Mouse (Mus musculus) myocyte (in vitro differentiated cells): ENCODE results near the gene Slc29a4.

Experiments
- CEBPB ChIP-seq: IDR thresholded peaks from 2 replicates; pipeline ENCODE4 v1.6.1; 2011; ENCODE audit warnings: mild to moderate bottlenecking, moderate library complexity; ENCODE audit not compliant: poor library complexity, insufficient read depth, severe bottlenecking
- MAX ChIP-seq: IDR thresholded peaks from one replicate; pipeline ENCODE4 v1.6.1; 2011; ENCODE audit warnings: low read depth, mild to moderate bottlenecking, control low read depth
- MYOG ChIP-seq, 3 experiments: IDR thresholded peaks; one replicate each; pipeline ENCODE4 v1.6.1; 2011; ENCODE audit warnings: control low read depth in 2 of 3, low read depth in 2 of 3, mild to moderate bottlenecking in 2 of 3; ENCODE audit not compliant: insufficient read length in 2 of 3, control insufficient read depth in 1 of 3, insufficient read depth in 1 of 3
- POLR2A ChIP-seq: IDR thresholded peaks from one replicate; pipeline ENCODE4 v1.6.1; 2011; ENCODE audit warnings: low read depth, mild to moderate bottlenecking, control low read depth, moderate library complexity; ENCODE audit not compliant: insufficient read length
- POLR2AphosphoS2 ChIP-seq: IDR thresholded peaks from one replicate; pipeline ENCODE4 v1.6.1; 2011; ENCODE audit warnings: low read depth, control low read depth; ENCODE audit not compliant: insufficient read length
- TCF12 ChIP-seq: IDR thresholded peaks from one replicate; pipeline ENCODE4 v1.6.1; 2011; ENCODE audit warnings: mild to moderate bottlenecking, control low read depth; ENCODE audit not compliant: poor library complexity, insufficient read depth, severe bottlenecking
- USF1 ChIP-seq: IDR thresholded peaks from one replicate; pipeline ENCODE4 v1.6.1; 2011; ENCODE audit warnings: low read depth, mild to moderate bottlenecking, control low read depth, moderate library complexity

GRCm38 (mm10) chr5:142718037-142718436, 25.7 kb downstream of the Slc29a4 start:
- TF ChIP-seq POLR2A, result no peak
- no peak for TF ChIP-seq MYOG (IDR thresholded peaks at IDR 0.05; ENCODE audit: control insufficient read depth in 1 of 3, insufficient read depth in 1 of 3, insufficient read length in 2 of 3, low read depth in 2 of 3)
- no peak for TF ChIP-seq POLR2AphosphoS2
- no peak for TF ChIP-seq CEBPB
- no peak for TF ChIP-seq MAX
- TF ChIP-seq TCF12, result no peak
- no peak for TF ChIP-seq USF1
